Mouse (Mus musculus) adipocyte (in vitro differentiated cells): ENCODE measurements around the gene Thada.
A peak's percentile ranks its signal among the peaks of the same experiment; 100 is the strongest.

ENCODE experiments used
- DNase-seq: peaks from one replicate; pipeline ENCODE4 v3.0.0-alpha.2; 2016; ENCODE audit warnings: low spot score

The Thada gene

DNA sequence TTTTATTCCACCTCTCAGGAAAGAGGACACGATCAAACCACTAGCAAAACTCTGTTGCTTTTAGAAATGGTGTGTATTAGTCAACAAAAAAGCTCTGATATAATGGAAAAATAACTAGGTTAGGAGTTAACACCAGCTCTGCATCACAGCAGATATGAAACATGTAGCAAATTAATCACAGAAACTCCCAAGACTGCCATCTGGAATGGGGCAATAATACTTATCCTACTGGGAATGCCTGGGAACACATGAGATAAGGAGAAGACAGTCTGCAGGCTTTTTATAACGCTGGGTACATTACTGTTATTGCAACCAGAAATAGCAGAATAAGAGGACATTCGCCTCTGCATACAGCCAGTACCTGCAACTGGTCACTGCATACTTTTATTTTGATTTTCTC is 96.2 kb downstream of the Thada start:
- peak; percentile 86 for DNase-seq

DNA sequence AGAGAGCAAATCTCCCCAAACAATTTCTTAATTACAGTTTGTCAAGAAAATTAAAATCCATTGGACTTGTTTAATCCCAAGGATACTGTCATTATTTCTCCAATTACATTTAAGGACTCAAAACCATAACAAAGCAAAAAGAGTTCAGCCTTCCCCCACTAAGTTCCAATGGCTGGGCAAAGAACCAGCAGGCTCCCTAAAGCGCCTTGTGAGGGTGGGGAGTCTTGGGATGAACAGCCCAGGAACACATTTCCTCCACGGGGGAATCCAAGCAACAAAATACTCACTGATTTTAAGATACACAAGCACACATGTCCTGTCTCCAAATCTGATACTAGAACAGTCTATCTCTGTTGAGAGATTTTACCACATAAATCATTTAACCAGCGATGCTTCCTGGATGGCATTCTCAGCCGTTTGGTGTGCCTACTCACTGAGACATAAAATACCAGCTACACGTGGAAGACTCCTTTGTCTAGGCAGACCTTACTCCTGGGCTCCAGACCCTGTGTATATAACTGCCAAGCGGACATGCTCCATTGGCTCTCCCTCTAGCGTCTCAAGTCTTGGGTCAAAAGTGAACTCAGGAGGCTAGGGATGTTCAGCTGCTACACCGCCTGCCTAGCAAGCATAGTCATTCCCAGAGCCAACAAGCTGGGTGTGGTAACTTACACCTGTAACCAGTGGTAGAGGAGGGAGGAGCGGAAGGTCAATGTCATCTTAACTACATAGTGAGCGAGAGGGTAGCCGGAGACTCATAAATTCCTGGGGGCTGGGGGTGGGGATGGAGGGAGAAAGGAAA is 97.6 kb downstream of the Thada start:
- DNase-seq: no peak

DNA sequence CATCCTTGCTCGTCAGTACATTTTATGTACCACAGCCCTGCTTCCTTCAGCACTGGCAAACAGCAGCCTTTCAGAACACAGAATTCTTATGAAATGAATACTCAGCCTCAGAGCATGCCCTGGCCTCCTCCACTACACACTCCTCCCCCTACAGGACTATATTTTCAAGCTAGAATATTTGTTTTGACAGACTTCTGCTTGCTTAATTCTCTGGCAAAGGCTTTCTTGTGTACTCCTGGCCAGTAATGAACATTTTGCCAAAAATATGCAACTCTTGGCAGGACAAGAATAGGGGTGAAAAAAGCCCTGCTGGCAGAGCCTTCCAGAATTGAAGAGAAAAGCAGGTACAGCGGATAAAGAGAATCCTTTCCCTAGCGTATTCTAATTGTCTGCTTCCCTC is 98.3 kb downstream of the Thada start:
- DNase-seq: peak; percentile 96

DNA sequence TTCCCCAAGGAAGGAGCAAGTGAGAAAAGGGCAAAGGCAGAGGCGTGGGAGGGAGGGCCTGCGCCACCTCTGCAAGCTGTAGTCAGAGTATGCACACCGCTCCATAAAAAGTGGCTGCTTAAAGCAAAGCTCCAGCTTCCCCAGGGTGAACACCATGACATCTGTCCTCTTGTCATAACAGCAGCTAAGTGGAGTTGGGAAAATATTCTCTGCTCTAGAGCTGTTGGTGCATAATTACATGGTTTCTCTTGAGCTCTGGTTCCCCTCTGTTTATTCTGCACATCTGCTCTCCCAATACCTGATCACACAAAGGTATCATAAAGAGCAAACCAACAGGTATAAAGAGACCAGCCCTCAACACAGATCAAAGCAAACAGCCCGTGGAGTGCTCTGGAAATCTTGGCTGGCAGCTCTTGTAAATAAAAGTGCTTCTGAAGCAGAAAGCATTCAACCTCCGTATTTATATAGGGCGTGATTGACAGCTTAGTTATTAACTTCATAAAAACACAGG is 100.2 kb downstream of the Thada start:
- peak; percentile 42 for DNase-seq

DNA sequence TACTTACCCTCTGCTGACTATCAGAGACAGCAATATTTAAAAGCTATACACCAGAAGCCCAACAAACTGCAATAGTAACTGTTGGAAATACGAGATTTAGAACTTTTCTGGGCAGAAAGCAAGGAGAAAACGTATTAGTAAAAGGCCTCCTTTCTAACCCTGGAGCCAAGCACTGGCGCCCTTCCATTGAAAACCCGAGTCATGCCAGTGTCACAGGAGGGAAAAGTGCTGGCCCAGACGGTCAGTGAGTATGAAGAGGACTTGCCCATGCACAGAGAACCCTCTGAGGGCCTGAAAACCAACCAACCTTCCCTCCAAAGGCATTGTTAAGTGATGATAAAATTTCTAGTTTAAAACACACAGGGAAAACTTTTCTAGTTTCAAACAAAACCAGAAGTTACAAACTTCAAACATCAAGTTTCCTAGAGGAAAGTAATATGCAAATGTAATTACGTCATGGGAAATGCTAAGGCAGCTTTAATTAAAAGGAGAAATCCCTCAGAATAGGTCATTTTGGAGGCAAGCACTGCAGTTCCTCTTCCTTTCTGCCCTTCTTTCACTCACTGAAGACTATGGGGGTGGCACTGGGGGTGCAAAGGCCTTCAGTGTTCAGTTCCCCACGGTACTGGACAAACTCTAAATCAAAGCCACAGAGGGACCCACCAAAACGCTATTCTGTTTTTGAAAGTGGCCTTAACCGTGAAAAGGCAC is 100.8 kb downstream of the Thada start:
- peak; percentile 89 for DNase-seq

DNA sequence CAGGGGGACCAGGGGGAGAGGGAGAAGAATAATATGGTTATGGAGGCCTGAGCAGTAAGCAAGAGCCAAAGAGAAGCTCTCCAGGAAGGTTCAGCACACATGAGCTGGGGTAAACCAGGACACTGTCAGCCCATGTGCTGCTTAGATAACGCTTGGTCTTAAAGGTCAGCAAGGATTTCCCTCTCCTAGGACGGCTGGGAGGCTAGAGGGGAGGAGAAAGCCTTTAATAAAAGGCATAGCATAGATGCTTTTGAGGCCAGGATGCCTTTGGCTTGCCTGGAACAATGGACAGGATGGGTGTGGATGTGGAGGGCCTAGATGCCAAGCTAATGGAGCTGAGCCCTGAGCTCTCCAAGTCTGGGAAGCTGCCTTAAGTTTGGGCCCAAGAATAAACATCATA is 102.6 kb downstream of the Thada start:
- DNase-seq: peak; percentile 54

DNA sequence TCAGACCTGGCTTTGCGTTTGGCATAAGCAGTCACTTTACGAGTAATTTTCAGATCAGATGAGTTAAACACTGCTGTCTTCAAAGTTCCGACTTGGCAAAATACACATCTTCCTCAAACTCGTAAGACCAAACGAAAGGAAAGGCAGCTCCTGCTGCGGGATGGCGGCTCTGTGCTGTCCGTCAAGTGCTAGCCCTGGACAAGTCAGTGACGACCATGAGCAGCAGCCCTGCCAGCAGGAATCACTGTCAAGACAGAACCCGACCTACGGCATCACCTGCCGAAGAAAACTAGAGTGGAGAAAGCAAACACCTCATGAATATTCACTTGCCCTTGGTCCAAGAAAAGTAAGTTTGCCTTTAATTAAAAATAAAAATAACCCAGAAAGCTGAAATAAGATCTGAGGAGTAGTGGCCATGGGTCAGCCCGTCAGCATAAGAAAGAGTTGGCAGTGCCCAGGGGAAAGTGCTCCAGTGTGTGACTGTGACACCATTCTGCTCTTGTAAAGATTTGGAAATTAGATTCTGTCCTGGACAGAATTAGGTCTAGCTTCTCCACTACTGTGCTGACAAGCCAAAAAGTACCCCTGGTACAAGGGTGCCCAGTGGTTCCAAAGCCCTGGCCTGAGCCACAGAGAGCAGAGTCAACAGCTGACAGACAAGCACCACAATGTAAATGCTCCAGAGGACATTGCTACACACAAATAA is 103.3 kb downstream of the Thada start:
- DNase-seq: peak; percentile 68

DNA sequence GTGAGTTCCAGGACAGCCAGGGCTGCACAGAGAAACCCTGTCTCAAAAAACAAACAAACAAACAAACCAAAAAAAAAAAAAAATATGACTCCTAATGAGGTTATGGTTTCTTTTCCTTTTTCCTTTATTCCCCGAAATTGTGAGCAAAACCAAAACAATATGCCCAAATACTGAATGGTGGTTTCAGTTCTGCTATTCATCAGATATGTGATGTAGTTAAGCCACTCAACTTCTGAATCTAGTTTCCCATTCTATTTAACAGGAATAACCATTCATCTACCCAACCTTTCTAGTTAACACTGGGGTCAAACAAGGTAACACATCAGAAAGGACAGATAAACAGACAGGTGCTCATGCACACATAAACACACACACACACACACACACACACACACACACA is 105.0 kb downstream of the Thada start:
- DNase-seq: no peak

DNA sequence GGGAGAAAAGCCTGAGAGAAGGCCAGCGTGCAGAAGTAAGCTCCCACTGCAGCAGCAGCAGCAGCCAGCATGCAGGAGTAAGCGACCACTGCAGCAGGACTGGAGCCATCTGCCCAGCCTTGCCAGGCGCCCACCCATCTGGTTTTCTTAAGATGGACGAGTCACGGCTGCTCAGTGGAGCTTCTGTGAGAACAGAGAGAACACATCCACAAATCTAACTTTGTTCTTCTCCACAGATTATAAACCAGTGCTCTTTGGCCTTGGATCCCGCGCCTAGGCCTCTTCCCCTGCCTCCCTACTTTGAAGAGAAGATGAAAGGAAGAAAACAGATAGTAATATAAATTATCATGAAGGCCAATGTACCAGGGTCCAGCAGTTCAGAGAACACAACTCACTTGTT is 106.2 kb downstream of the Thada start:
- DNase-seq: no peak

DNA sequence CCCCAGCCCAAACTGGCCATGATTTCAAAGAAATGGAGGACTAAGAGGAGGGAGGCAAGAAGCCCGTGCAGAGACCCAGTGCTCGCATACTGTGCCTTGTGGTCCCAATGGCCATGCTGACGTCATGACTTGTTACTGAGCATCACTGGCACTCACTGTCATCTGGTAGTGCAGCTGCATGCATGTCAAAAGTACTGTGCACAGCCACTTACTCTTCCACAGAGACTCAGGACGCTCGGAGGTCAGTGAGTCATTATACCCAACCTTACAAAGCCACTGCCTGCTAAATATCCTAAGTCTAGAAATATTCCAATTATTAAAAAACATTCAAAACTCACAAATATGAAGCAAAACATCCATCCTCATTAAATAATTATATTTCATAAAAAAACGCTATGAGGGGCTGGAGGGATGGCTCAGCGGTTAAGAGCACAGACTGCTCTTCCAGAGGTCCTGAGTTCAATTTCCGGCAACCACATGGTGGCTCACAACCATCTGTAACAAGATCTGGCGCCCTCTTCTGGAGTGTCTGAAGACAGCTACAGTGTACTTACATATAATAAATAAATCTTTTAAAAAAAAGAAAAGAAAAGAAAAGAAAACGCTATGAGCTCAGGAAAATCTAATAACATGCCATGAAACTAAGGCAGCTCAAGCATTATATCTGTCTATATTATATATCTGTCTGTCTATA is 106.9 kb downstream of the Thada start:
- no peak for DNase-seq

DNA sequence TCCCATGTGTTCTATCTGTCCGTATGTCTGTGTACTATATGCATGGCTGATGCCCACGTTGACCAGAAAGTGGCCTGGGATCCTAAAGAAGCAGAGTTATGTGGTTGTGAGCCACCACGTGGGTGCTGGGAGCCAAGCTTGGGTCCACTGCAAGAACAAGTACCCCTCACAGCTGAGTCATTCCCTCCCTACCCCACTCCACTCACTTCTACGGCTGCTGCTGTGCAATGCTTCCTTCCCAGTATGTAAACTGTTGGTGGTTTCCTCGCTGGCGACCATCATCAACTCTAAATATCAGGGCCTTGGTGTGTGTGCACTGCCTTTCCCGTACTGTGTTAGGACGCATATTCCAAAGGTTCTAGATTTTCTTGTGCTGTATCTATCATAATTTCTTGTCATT is 108.2 kb downstream of the Thada start:
- no peak for DNase-seq

DNA sequence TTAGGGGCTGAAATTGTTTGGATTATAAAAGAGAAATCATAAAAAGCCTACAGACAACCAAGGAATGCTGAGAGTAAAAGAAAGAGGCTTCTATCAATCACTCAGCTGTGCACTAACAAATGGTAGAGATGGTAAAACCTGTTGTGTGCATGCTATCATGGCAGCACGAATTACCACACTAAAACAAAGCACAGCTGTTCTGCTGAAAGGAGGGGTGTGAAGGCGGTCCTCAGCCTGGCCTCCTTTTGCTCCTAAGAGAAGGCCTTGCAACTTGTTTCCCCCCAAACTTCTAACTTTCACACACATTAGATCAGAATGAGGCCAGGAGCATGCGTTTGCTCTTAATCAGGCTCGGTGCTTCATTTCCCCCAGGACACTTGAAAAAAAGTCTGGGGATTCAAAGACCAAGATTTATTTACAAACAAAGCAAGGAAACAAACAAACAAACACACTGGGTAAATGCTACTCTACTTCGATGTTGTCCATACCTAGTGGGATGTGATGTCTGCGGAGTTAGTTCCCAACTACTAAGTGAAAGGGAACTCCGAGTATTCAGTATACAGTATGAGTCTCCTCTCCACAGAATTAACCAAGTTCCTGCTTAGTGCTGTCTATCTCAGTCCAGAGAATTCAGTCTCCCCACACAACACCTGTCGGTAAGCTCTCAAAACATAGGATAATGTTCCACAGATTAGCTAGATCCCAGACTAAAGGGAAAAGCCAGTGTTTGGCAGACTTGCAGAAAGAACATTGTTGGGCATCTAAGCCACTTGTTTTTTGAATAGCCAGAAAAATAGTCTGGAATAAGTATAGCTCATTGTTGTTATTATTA is 109.7 kb downstream of the Thada start:
- DNase-seq: no peak

DNA sequence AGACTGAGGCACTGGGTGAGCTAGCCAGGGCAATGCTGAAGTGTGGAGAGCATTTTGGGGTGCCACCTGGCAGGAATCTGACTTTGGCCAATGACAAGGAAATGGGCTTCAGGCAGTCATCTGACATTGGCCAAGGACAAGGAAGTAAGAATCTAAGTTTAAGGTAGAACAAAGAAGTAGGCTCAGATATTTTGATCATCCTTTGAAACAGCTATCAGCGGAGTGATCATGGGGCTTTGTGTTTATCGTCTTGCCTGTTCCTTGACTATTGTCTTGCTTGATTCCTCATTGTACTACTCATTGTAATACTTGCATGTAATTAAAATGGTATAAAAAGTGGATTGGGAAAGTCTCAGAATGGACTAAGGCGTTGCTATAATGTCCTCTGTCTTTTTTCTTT is 111.0 kb downstream of the Thada start:
- no peak for DNase-seq

DNA sequence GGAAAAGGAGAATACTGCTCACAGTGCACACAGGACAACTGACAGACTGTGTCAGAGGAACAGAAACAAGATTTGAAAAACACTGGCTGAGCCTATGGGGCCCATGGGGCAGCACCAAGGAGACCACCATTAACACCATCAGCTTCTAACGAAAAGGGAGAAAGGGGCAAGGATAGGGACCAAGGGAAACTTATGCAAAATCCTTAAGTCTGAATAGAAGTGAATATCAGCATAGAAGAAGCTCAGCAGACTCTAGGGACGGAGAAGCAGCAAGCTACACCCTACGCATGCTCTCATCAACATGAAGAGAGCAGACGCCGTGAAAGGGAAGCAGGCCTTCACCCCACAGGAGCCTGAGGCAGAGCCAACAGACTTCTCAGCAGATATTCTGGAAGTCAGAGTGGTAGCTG is 112.1 kb downstream of the Thada start:
- no peak for DNase-seq

DNA sequence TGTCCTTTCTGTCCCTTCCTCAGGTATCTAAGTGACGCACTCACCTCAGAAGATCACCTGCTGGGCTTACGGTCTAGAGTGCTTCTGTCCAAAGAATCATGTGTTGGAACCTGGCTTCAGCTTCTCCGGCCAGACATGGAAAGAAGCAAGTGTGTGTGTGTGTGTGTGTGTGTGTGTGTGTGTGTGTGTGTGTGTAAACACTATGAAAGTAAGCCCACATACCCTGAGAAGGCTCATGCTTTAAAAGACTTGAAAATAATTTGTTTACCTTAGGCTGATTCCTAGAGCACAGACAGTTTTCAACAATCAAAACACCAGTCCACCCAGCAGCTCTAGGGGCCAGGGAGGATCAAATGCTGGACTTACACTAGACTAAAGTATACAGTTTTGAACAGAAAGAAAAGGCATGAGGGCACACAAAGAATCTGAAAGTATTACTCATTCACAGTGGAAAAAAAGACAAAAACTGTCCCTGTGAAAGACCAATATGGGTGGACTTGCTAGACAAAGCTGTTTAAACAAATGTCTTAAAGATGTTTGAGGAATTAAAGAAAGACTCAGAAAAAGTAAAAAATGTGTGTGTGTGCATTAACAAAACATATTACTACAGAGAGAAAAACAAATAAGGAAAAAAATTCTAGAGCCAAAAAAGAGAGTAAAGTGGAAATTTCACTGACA is 112.6 kb downstream of the Thada start:
- DNase-seq: no peak

DNA sequence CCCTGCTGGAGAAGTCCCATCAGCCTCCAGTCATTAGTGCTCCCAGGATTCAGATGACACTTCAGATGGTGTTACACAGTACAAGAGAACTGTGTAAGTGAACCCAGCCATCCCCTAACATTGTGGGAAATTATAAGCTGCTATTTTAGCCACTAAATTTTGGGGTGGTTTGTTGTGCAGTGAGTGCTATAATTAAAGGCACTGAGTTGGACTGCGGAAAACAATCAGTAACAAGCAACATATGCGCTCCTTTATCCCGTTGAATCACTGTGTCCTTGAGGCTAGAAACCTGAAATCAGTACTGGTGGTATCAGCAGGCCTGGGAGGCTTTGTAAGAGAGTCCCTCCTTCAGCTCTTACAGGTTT is 113.2 kb downstream of the Thada start:
- no peak for DNase-seq

DNA sequence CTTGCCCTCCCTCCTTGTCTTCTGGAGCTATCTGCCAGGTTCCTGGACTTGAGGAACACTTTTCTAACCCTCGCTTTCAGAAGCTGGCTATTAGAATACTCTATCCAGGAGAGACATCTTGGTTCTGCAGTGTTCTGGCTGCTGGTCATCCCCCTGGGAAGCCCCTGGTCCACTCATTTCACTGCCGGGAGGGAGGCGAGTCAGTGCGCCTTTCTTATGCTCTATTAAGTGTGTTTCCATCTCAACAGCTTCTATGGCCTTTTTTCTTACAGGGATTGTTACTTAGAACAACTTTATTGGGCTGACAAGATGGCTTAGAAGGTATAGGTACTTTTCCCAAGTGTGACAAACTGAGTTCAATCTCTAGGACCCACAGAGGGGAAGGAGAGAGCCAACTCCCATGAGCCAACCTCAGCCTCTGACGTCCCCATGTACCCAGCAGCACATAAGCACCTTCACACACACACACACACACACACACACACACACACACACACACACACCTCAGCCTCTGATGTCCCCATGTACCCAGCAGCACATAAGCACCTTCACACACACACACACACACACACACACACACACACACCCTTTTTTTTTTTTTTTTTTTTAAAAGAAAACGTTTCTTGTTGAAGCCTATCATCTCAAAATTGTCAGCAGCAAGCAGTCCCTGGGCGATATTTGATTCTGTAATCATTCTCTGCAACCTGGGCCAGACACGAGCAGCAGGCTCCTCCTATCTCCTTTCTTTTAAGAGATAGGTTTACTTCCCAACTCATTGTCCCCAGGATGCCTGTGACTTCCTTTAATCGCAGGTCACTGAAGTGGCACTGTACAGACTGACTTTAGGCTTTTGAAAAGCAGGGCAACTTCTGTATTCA is 113.9 kb downstream of the Thada start:
- DNase-seq: no peak

DNA sequence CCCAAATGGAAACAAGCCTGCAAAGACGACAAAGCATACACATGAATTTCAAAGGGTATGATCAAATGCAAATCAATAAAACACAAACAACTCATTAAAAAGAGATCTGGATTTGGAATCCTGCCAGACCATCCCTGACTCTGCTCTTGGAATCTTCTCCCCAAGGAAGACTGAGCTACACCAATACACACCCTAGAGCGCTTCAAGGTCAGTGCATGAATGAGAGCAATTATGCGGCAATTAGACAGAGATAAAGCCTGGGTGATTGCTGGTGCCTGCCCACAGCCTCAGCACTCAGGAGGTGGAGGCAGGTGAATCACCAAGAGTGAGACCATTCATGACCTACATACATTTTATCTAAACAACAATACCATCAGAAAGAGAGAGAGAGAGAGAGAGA is 114.7 kb downstream of the Thada start:
- no peak for DNase-seq

DNA sequence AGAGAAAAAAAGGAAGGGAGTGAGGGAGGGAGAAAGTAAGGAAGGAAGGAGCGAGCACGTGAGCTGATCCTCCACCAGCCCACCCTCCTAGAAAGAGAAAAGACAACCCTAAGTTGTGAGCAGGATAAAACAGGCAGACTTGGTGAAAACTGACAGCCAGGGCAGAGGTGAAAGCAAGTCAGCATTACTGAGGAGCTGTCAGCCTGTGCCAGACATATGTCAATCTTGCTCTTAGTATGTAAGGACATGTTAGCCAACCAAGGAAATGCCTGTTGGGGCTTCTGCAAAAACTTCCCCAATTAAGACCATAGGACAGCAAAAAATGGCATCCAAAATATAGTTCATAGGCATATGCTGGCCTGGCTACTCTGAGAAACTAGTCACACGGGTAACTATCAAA is 117.1 kb downstream of the Thada start:
- peak; percentile 58 for DNase-seq

DNA sequence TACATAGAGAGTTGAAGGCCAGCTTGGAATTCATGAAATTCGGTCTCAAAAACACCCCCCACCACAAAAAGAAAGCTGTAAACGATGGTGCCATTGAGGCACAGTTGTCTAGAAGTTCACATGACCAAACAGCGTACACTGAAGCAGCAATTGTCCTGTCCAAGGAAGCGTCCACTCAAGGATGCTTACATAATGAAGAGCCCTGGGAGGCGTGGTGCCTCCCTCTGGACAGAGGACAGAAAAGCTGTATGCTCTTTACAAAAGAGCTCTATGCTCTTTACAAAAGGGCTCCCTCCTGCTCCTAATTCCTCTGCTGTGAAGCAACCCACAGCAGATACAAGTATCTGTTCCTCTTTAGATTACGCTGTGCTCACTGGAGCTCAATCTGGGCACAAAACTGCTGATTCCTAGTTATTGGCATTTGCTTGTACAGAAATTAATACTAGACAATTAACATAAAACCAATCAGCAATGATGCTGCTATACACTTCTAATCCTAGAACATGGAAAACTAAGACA is 123.6 kb downstream of the Thada start:
- no peak for DNase-seq
